Mouse (Mus musculus) hindbrain, embryonic 14.5 days (tissue): Measurements from ENCODE around the gene Slc25a24. TPM values are rescaled to one million over a fixed set of nuclear protein-coding genes. Genes with fewer than 3 reads are reported as not detected.

Source experiments
- ATAC-seq: fragments of 200-750 bp; cut with Nextera tagmentation; 2 replicates; pipeline ENCODE4 v1.8.0; 2017; ENCODE audit warnings: moderate number of reproducible peaks, mild to moderate bottlenecking, moderate TSS enrichment, moderate library complexity; ENCODE audit not compliant: low FRiP score
- DNase-seq: peaks from one replicate; pipeline ENCODE4 v3.0.0-alpha.2; 2015; ENCODE audit warnings: low spot score
- H3K27ac ChIP-seq: fragments of 300-500 bp; sonication (generic); 2 replicates; pipeline ENCODE4 v1.5.1; 2014; ENCODE audit warnings: mild to moderate bottlenecking, moderate library complexity
- H3K27me3 ChIP-seq: fragments of 300-500 bp; sonication (generic); 2 replicates; pipeline ENCODE4 v1.6.1; 2014; ENCODE audit warnings: mild to moderate bottlenecking, low read length, mixed read lengths; ENCODE audit not compliant: control insufficient read depth, insufficient read depth
- H3K36me3 ChIP-seq: fragments of 300-500 bp; sonication (generic); replicated peaks from 2 replicates; pipeline ENCODE4 v1.6.1; 2014; ENCODE audit not compliant: control insufficient read depth, insufficient read depth
- H3K4me1 ChIP-seq: fragments of 300-500 bp; sonication (generic); replicated peaks from 2 replicates; pipeline ENCODE4 v1.6.1; 2014; ENCODE audit warnings: antibody characterized with exemption, low read length, mixed read lengths; ENCODE audit not compliant: control insufficient read depth, insufficient read depth
- H3K4me2 ChIP-seq: fragments of 300-500 bp; sonication (generic); replicated peaks from 2 replicates; pipeline ENCODE4 v1.6.1; 2014; ENCODE audit warnings: mild to moderate bottlenecking, moderate library complexity
- H3K4me3 ChIP-seq: fragments of 300-500 bp; sonication (generic); replicated peaks from 2 replicates; pipeline ENCODE4 v1.5.1; 2014; ENCODE audit warnings: mild to moderate bottlenecking, low read length
- H3K9ac ChIP-seq: fragments of 300-500 bp; sonication (generic); 2 replicates; pipeline ENCODE4 v1.6.1; 2014
- H3K9me3 ChIP-seq: fragments of 300-500 bp; sonication (generic); 2 replicates; pipeline ENCODE4 v1.6.1; 2016; ENCODE audit warnings: low read length; ENCODE audit not compliant: control insufficient read depth
- WGBS: fragments of 180-500 bp; shearing (Covaris S2); extraction: QIAGEN DNeasy Blood & Tissue Kit; methylation state at CpG from one replicate; pipeline ENCODE4 v1.1.7; 2014; 5-methylcytosine and 5-hydroxymethylcytosine counted together
- polyA plus RNA-seq: library from polyadenylated mRNA; unstranded; fragments of >200 nt; fragmentation: Nextera tagmentation; extraction: Ambion mirVana; gene quantifications from 2 replicates; pipeline ENCODE4 v1.2.1, GENCODE M21; 2014

Slc25a24 gene
- polyA plus RNA-seq, 1 experiment from 2014 or later: 5.8 TPM

DNA sequence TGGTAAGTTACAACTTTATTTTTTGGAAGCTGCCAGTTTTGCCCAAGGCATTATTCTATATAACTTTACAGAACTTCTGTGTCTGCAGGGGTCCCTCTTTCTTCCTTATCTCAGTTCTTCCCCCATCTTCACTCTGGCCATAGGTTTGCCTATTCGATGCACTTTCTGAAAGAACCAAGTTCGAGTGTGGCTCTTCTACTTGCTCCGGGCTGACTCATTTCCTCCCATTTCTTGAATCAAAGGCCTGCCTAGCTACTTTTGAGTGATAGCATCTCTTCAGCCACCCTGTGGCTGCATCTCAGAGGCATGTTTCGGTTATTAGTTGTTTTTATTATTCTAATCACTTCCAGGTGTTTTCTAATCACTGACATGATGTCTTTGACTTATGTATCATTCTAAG lies 1.1 kb downstream of the Slc25a24 start:
- WGBS: 55% methylated on average over 4 of the region's 4 CpGs
- no peaks in the 10 kb centered on the region for H3K36me3 ChIP-seq

DNA sequence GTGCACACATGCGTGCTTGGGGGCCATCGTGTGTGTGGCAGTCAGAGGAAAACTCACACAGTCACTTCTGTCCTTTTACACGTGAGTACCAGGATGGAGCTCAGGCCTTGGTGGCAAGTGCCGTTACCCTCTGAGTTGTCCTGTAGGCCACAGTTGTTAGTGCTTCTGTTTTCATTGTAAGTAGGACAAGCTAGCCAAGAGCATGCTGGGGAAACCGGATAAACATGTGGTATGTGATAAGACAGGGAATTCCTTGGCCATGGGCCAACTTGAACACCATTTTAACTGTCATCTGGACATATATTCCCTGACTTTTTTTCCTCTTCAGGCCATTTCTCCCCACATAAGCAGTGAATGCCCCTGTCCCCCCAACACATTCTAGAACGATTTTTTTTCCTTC lies 2.6 kb downstream of the Slc25a24 start:
- Histone ChIP-seq H3K9ac (no peak overlapping the region), H3K36me3 (no peaks in the 10 kb centered on the region), H3K9me3 (no peaks in the 10 kb centered on the region), H3K4me2 (no peak overlapping the region), H3K27me3 (no peaks in the 10 kb centered on the region), H3K4me1 (peaks cover 14% of the 10 kb centered on the region), H3K27ac (no peak overlapping the region), H3K4me3 (no peak overlapping the region)
- WGBS: 81% methylated on average over 6 of the region's 6 CpGs
- ATAC-seq: no peak
- no peak for DNase-seq

More for the DNA sequence above, 1.1 kb downstream of the Slc25a24 start:
- Histone ChIP-seq H3K4me2 (peak overlapping the region; percentile 69), H3K4me1 (peaks cover 14% of the 10 kb centered on the region), H3K27me3 (no peaks in the 10 kb centered on the region), H3K9me3 (no peaks in the 10 kb centered on the region), H3K4me3 (peak overlapping the region; percentile 59; the same call in 1 of the 2 replicates), H3K9ac (no peak overlapping the region), H3K27ac (no peak overlapping the region)
- ATAC-seq: no peak
- DNase-seq: no peak

DNA sequence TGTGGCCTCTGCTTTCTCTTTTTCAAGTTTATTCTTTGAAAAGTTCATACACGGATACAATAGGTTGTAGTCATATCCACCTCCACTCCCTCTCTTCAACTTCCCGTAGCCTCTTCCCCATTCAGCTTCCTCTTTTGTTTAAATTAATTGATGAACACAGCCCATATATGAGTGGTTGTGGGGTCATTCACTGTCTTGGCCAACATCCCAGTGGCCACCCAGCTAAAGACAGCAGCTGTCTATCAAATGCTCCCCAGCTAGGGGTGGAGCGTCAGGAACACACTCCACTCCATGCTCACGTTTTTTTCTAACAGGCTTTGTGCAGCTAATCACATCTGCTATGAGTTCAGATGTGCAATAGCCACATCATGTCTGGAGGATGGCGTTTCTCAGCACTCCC lies 6.8 kb downstream of the Slc25a24 start:
- Histone ChIP-seq H3K9me3 (peaks cover 14% of the 10 kb centered on the region; the same call in 1 of the 2 replicates), H3K4me2 (no peak overlapping the region), H3K4me1 (no peaks in the 10 kb centered on the region), H3K9ac (no peak overlapping the region), H3K27ac (no peak overlapping the region), H3K27me3 (no peaks in the 10 kb centered on the region), H3K36me3 (no peaks in the 10 kb centered on the region), H3K4me3 (no peak overlapping the region)
- WGBS: 63% methylated on average over 5 of the region's 5 CpGs
- ATAC-seq (no peak), DNase-seq (no peak)

DNA sequence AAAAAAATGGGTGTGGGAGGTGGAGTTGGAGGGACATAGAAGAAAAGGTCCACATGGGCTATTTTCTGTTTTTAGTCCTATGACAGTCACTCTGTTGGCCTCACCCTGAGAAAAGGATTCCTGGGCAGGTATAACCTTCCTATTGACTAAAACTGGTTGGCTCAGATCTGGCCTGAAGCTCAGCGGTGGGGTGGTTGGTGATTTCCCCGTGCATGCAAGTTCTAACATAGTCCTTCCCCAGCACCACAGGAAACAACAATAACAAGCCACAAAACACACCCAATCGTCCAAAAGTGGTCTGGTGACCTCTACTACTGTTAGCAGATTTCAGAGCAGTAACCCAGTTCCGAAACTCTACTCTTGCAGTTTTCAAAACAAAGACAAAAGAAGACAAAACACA lies 10.0 kb downstream of the Slc25a24 start:
- no peak overlapping the region for H3K4me2 ChIP-seq
- no peaks in the 10 kb centered on the region for H3K27me3 ChIP-seq
- 92% methylated on average over 4 of the region's 4 CpGs for WGBS
- ATAC-seq (no peak), DNase-seq (no peak)
- H3K36me3 ChIP-seq: no peaks in the 10 kb centered on the region; the same call in 1 of the 2 replicates
- no peak overlapping the region for H3K27ac ChIP-seq
- H3K4me1 ChIP-seq: no peaks in the 10 kb centered on the region
- H3K9me3 ChIP-seq: peaks cover 14% of the 10 kb centered on the region; the same call in 1 of the 2 replicates
- no peak overlapping the region for H3K9ac ChIP-seq
- no peak overlapping the region for H3K4me3 ChIP-seq

DNA sequence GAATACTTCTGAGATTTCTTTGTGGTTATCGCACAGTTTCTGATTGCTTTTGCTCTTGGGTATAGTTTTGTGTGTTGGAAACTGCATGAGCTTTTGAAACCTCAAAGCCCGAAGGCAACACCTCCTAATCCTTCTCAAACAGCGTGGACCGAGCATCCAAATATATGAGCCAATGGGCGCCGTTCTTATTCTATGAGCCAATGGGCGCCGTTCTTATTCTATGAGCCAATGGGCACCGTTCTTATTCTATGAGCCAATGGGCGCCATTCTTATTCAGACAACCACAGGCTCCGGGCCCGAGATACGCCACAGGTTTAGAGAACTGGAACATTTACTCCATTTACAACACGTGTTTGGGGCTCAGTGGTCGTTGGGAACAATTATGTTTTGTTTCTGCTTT lies 11.1 kb downstream of the Slc25a24 start:
- no peaks in the 10 kb centered on the region for H3K4me1 ChIP-seq
- no peak for DNase-seq
- 96% methylated on average over 15 of the region's 15 CpGs for WGBS
- no peak for ATAC-seq
- no peaks in the 10 kb centered on the region; the same call in 1 of the 2 replicates for H3K36me3 ChIP-seq
- H3K27ac ChIP-seq: no peak overlapping the region
- no peak overlapping the region for H3K4me2 ChIP-seq
- H3K9me3 ChIP-seq: peaks cover 14% of the 10 kb centered on the region; the same call in 1 of the 2 replicates
- no peak overlapping the region for H3K4me3 ChIP-seq
- H3K9ac ChIP-seq: no peak overlapping the region
- no peaks in the 10 kb centered on the region for H3K27me3 ChIP-seq

DNA sequence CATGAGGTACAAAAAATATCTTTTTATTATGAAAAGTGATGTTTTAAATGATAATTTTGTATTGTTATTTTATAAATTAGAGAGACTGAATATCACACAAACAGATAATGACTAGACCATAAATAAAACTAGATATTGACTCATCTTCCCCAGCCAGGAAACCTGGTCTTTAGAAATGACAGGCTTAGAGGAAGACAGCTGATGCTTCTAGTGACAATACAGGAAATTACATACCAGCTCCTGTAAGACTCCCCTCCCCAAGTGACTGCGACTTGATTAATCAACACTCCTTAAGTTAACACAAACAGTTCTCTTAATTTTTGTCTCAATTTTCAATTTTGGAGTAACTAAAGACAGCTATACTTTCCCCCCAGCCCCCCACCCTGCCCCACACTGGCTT lies 12.4 kb downstream of the Slc25a24 start:
- Histone ChIP-seq H3K4me2 (no peak overlapping the region), H3K4me3 (no peak overlapping the region), H3K27me3 (no peaks in the 10 kb centered on the region), H3K9me3 (peaks cover 14% of the 10 kb centered on the region; the same call in 1 of the 2 replicates), H3K36me3 (no peaks in the 10 kb centered on the region; the same call in 1 of the 2 replicates), H3K4me1 (no peaks in the 10 kb centered on the region), H3K27ac (no peak overlapping the region), H3K9ac (no peak overlapping the region)
- no peak for DNase-seq
- ATAC-seq: no peak
- 79% methylated on average over 1 of the region's 1 CpGs for WGBS

DNA sequence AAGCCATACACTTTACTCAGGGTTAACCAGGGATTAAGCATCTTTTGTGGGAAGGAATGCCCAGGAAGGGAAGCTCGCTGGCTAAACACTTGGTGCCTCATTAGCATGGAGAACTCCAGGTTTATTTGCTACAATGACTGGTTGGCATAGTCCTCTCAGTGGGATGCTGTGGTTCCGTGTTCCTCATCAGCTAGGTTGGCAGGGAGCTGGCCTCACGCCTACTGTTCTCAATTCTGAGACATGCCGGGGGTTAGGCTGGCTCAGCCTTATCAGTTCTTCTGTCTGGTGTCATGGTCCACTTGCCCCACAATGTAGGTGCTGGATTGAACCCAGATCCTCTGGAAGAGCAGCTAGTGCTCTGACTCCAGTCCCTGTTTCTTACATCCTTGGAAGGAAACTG lies 29.6 kb downstream of the Slc25a24 start:
- 73% methylated on average over 4 of the region's 4 CpGs for WGBS
- Histone ChIP-seq H3K27me3 (no peaks in the 10 kb centered on the region), H3K9ac (no peak overlapping the region), H3K9me3 (no peaks in the 10 kb centered on the region), H3K4me2 (no peak overlapping the region), H3K4me3 (no peak overlapping the region), H3K4me1 (no peaks in the 10 kb centered on the region), H3K36me3 (no peaks in the 10 kb centered on the region), H3K27ac (no peak overlapping the region)
- DNase-seq (no peak), ATAC-seq (no peak)

DNA sequence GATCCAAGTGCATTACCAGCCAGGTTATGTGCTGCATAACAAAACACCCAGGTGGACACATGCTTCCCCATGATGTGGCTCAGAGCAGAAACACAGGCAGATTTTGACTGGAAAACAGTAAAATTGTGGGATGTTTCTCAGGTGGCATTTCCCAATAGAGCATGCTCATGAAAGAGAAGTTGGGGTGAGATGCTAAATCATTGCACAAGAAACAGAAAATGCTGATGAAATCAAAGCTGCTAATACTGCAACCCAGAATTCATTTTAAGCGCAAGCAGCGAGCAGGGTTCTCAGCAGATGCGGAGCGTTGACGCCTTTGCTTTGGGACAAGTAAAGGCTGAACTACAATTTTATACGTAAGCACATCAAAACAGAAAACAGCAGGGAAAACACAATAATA lies 30.5 kb downstream of the Slc25a24 start:
- WGBS: 92% methylated on average over 6 of the region's 6 CpGs
- H3K27me3 ChIP-seq: no peaks in the 10 kb centered on the region
- H3K27ac ChIP-seq: no peak overlapping the region
- H3K36me3 ChIP-seq: no peaks in the 10 kb centered on the region
- no peaks in the 10 kb centered on the region for H3K9me3 ChIP-seq
- ATAC-seq: no peak
- no peak overlapping the region for H3K4me3 ChIP-seq
- no peak overlapping the region for H3K4me2 ChIP-seq
- no peaks in the 10 kb centered on the region for H3K4me1 ChIP-seq
- no peak overlapping the region for H3K9ac ChIP-seq
- DNase-seq: no peak

DNA sequence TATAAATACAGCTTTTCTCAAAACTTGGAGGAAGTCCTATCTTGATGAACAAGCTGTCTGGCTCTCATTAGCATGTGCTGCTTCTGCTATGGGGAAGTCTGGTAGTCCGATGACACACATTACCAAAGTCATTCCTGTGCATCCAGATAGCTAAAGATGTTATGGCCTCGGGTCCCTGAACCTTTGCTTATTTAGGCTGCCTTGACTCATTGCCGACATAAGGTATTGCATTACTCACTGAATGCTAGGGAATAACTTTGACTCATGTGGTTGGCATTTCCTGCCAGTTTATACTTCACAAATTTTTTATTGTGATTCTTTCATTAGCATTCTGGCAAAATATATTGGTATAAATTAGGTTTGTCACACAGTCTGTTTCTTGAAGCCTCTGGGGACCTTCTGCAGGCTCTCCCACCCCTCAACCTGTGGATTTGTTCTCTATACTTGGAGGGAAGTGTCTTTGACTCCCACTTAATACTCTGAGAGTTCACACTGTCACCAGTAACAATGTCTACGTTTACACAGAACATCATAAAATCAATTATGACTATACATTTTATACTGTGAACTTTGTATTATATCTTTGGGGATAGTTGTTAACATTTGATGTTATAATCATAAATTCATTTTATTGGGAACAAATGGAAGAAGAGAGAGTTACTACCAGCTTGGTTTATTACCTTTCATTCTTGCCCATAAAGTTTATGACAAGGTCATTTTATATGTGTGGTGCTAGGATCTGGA lies 33.1 kb downstream of the Slc25a24 start:
- H3K27me3 ChIP-seq: no peaks in the 10 kb centered on the region
- H3K9me3 ChIP-seq: no peaks in the 10 kb centered on the region
- DNase-seq (no peak), ATAC-seq (no peak)
- H3K4me3 ChIP-seq: no peak overlapping the region
- no peak overlapping the region for H3K9ac ChIP-seq
- 93% methylated on average over 4 of the region's 4 CpGs for WGBS
- no peak overlapping the region for H3K27ac ChIP-seq
- no peaks in the 10 kb centered on the region for H3K4me1 ChIP-seq
- no peaks in the 10 kb centered on the region for H3K36me3 ChIP-seq
- H3K4me2 ChIP-seq: no peak overlapping the region
